ENCODE assay signal across 8 mouse cellular contexts in genomic region chr17:34032174-34032632, GRCm38 (mm10). TPM values are rescaled to one million over a fixed set of nuclear protein-coding genes. Genes with fewer than 3 reads are reported as not detected.
DNase-seq lines count a peak whose midpoint lies in the region; ATAC-seq and TF ChIP-seq lines count a peak whose summit lies in the region.

No protein-coding gene starts in this region.

- 0 out of 2 replicates have a peak, but pooled peaks have one; percentile 0 for ATAC-seq in hindbrain, embryonic 11.5 days (ENCODE audit: low FRiP score)
- 0 out of 2 replicates have a peak, but pooled peaks have one; percentile 1 for ATAC-seq in midbrain, postnatal 0 days (ENCODE audit: low FRiP score)

- peaks cover 16% of the 10 kb centered on the region for H3K4me1 ChIP-seq in hindbrain, embryonic 11.5 days (replicated peaks; ENCODE audit: control insufficient read depth, insufficient read depth, low read length)
- H3K4me1 ChIP-seq in liver, adult 2 months (ENCODE audit: control insufficient read depth, insufficient read depth, low read length): peaks cover 19% of the 10 kb centered on the region
- H3K4me1 ChIP-seq in midbrain, postnatal 0 days (ENCODE audit: insufficient read depth, low read length): peaks cover 24% of the 10 kb centered on the region

- TF ChIP-seq POLR2A in liver, adult 2 months (IDR thresholded peaks at IDR 0.05; ENCODE audit: extremely low read depth, insufficient read depth, low read length): 0 out of 2 replicates have a peak, but pooled peaks have one; percentile 52

- peaks cover 57% of the 10 kb centered on the region for H3K79me2 ChIP-seq in C2C12 (ENCODE audit: control insufficient read depth, insufficient read depth)
- peaks cover 29% of the 10 kb centered on the region for H3K79me2 ChIP-seq in liver, adult 2 months (ENCODE audit: control insufficient read depth, insufficient read depth, low read length)

- TF ChIP-seq CTCF in C2C12 (IDR thresholded peaks at IDR 0.05; ENCODE audit: control insufficient read depth, insufficient read depth, insufficient read length): no peak
- no peak for TF ChIP-seq CTCF in liver, adult 2 months (IDR thresholded peaks at IDR 0.05; ENCODE audit: low read depth, low read length)
- TF ChIP-seq CTCF in midbrain, postnatal 0 days (IDR thresholded peaks at IDR 0.05): no peak

- no peaks in the 10 kb centered on the region for H3K27me3 ChIP-seq in C2C12 (ENCODE audit: control insufficient read depth, insufficient read depth, insufficient read length)
- H3K27me3 ChIP-seq in hindbrain, embryonic 11.5 days (ENCODE audit: control insufficient read depth, insufficient read depth, low read length): no peaks in the 10 kb centered on the region
- no peaks in the 10 kb centered on the region for H3K27me3 ChIP-seq in liver, adult 2 months (ENCODE audit: control insufficient read depth, insufficient read depth, low read length)
- no peaks in the 10 kb centered on the region for H3K27me3 ChIP-seq in midbrain, postnatal 0 days (ENCODE audit: insufficient read depth, low read length)

- H3K36me3 ChIP-seq in C2C12 (ENCODE audit: control insufficient read depth, insufficient read depth): peaks cover 42% of the 10 kb centered on the region
- H3K36me3 ChIP-seq in hindbrain, embryonic 11.5 days (ENCODE audit: control insufficient read depth, insufficient read depth, low read length): peaks cover 5% of the 10 kb centered on the region; the same call in 1 of the 2 replicates
- peaks cover 5% of the 10 kb centered on the region; the same call in 1 of the 2 replicates for H3K36me3 ChIP-seq in liver, adult 2 months (ENCODE audit: control insufficient read depth, insufficient read depth, low read length)
- H3K36me3 ChIP-seq in midbrain, postnatal 0 days (ENCODE audit: insufficient read depth, low read length): peaks cover 30% of the 10 kb centered on the region

- no peaks in the 10 kb centered on the region for H3K9me3 ChIP-seq in hindbrain, embryonic 11.5 days (ENCODE audit: control insufficient read depth, low read length)
- H3K9me3 ChIP-seq in midbrain, postnatal 0 days (ENCODE audit: low read length): no peaks in the 10 kb centered on the region

- peak overlapping the region; percentile 96 for H3K4me3 ChIP-seq in C2C12 (ENCODE audit: insufficient read depth, poor library complexity, severe bottlenecking)
- peak overlapping the region; percentile 92 for H3K4me3 ChIP-seq in hindbrain, embryonic 11.5 days (ENCODE audit: low read depth, low read length)
- peak overlapping the region; percentile 96 for H3K4me3 ChIP-seq in liver, adult 2 months (ENCODE audit: insufficient read depth, low read depth, low read length)
- peak overlapping the region; percentile 70 for H3K4me3 ChIP-seq in midbrain, postnatal 0 days (ENCODE audit: low read depth, low read length)

- peak overlapping the region; percentile 97 for H3K27ac ChIP-seq in hindbrain, embryonic 11.5 days (ENCODE audit: low read depth, low read length)
- H3K27ac ChIP-seq in liver, adult 2 months (replicated peaks; ENCODE audit: insufficient read depth, low read depth, low read length): peak overlapping the region; percentile 88
- H3K27ac ChIP-seq in midbrain, postnatal 0 days (ENCODE audit: low read depth, low read length): peak overlapping the region; percentile 97

- H3K4me2 ChIP-seq in hindbrain, embryonic 11.5 days (replicated peaks; ENCODE audit: low read depth, low read length): peak overlapping the region; percentile 98
- peak overlapping the region; percentile 97 for H3K4me2 ChIP-seq in midbrain, postnatal 0 days (ENCODE audit: low read depth, low read length, poor library complexity, severe bottlenecking)

- peak; percentile 84 for DNase-seq in 3134 (ENCODE audit: extremely low read depth, insufficient read length, low spot score)
- peak; percentile 72 for DNase-seq in embryo, embryonic 11 days
- DNase-seq in hindbrain, embryonic 11.5 days (ENCODE audit: low spot score): no peak
- DNase-seq in liver, adult 2 months (ENCODE audit: extremely low read depth, low read depth, low spot score): peak; percentile 49
- peak; percentile 51 for DNase-seq in midbrain, postnatal 0 days (ENCODE audit: low spot score)
- DNase-seq in thymus, postnatal 25 days: peak; percentile 81
- DNase-seq in gastrocnemius, adult 18-20 months (ENCODE audit: low spot score): no peak

- peak overlapping the region; percentile 91 for H3ac ChIP-seq in C2C12 (ENCODE audit: control insufficient read depth, insufficient read length, low read depth)

- H3K79me3 ChIP-seq in C2C12 (ENCODE audit: low read depth): peaks cover 32% of the 10 kb centered on the region

- WGBS in hindbrain, embryonic 11.5 days: under 1% methylated on average over 34 of the region's 48 CpGs
- under 1% methylated on average over 34 of the region's 48 CpGs for WGBS in liver, adult 2 months
- under 1% methylated on average over 34 of the region's 48 CpGs for WGBS in midbrain, postnatal 0 days

- H3K9ac ChIP-seq in hindbrain, embryonic 11.5 days (ENCODE audit: low read depth, low read length): peak overlapping the region; percentile 96
- peak overlapping the region; percentile 95 for H3K9ac ChIP-seq in liver, adult 2 months (ENCODE audit: low read depth, low read length)
- peak overlapping the region; percentile 96 for H3K9ac ChIP-seq in midbrain, postnatal 0 days (replicated peaks; ENCODE audit: low read length, poor library complexity, severe bottlenecking)

TF ChIP-seq in C2C12, 6 proteins besides CTCF, POLR2A, EP300 and RAD21:
- peak; percentile 73 for TF ChIP-seq MAX (IDR thresholded peaks at IDR 0.05)
- TF ChIP-seq CEBPB (IDR thresholded peaks at IDR 0.05; ENCODE audit: low read depth): no peak

RNA-seq across cellular contexts. Expression of gene Rxrb, which starts 0.6 kb away (rescaled TPM):
- polyA plus RNA-seq in C2C12 (2012; fragmentation: generic; extraction: Trizol): 39.0 TPM
- polyA plus RNA-seq in hindbrain, embryonic 11.5 days (2014; fragmentation: Nextera tagmentation; extraction: Ambion mirVana): 16.3 and 16.8 TPM in 2 replicates
- total RNA-seq in liver, adult 2 months (2014; rRNA removed): 13.0 and 17.0 TPM in 2 replicates
- 40.3 and 46.5 TPM in 2 replicates for polyA plus RNA-seq in liver, adult 2 months (2012; rRNA removed)
- 53.6 and 61.2 TPM in 2 replicates for total RNA-seq in midbrain, postnatal 0 days (2014; rRNA removed)
- polyA plus RNA-seq in midbrain, postnatal 0 days (2015; fragmentation: Nextera tagmentation; extraction: Ambion mirVana): 52.7 and 53.7 TPM in 2 replicates
- 10 to 100 TPM; 34.9 to 37.0 TPM for total RNA-seq in gastrocnemius, adult 18-20 months (2021)

RNA-seq across cellular contexts. Expression of gene Slc39a7, which starts 0.7 kb away (rescaled TPM):
- polyA plus RNA-seq in C2C12 (2012; fragmentation: generic; extraction: Trizol): 175 TPM
- 75.9 and 80.3 TPM in 2 replicates for polyA plus RNA-seq in hindbrain, embryonic 11.5 days (2014; fragmentation: Nextera tagmentation; extraction: Ambion mirVana)
- 51.2 and 54.7 TPM in 2 replicates for total RNA-seq in liver, adult 2 months (2014; rRNA removed)
- polyA plus RNA-seq in liver, adult 2 months (2012; rRNA removed): 98.0 and 115 TPM in 2 replicates
- 170 and 229 TPM in 2 replicates for total RNA-seq in midbrain, postnatal 0 days (2014; rRNA removed)
- 152 and 156 TPM in 2 replicates for polyA plus RNA-seq in midbrain, postnatal 0 days (2015; fragmentation: Nextera tagmentation; extraction: Ambion mirVana)
- total RNA-seq in gastrocnemius, adult 18-20 months (2021): 10 to 100 TPM; 41.0 to 50.2 TPM

RNA-seq across cellular contexts. Expression of gene H2-Ke6, which starts 4.3 kb away (rescaled TPM):
- polyA plus RNA-seq in C2C12 (2012; fragmentation: generic; extraction: Trizol): 17.6 TPM
- polyA plus RNA-seq in hindbrain, embryonic 11.5 days (2014; fragmentation: Nextera tagmentation; extraction: Ambion mirVana): 50.5 and 54.8 TPM in 2 replicates
- 76.5 and 80.5 TPM in 2 replicates for total RNA-seq in liver, adult 2 months (2014; rRNA removed)
- polyA plus RNA-seq in liver, adult 2 months (2012; rRNA removed): 162 and 167 TPM in 2 replicates
- total RNA-seq in midbrain, postnatal 0 days (2014; rRNA removed): 58.4 and 67.6 TPM in 2 replicates
- 53.6 and 54.7 TPM in 2 replicates for polyA plus RNA-seq in midbrain, postnatal 0 days (2015; fragmentation: Nextera tagmentation; extraction: Ambion mirVana)
- total RNA-seq in gastrocnemius, adult 18-20 months (2021): 10 to 100 TPM; 80.3 to 82.1 TPM

RNA-seq across cellular contexts. Expression of gene Col11a2, which starts 7.0 kb away (rescaled TPM):
- polyA plus RNA-seq in C2C12 (2012; fragmentation: generic; extraction: Trizol): 0.77 TPM
- polyA plus RNA-seq in hindbrain, embryonic 11.5 days (2014; fragmentation: Nextera tagmentation; extraction: Ambion mirVana): 0.91 and 1.4 TPM in 2 replicates
- total RNA-seq in liver, adult 2 months (2014; rRNA removed): 0.18 and 0.74 TPM in 2 replicates
- 0.20 and 0.23 TPM in 2 replicates for polyA plus RNA-seq in liver, adult 2 months (2012; rRNA removed)
- total RNA-seq in midbrain, postnatal 0 days (2014; rRNA removed): 17.9 and 24.3 TPM in 2 replicates
- polyA plus RNA-seq in midbrain, postnatal 0 days (2015; fragmentation: Nextera tagmentation; extraction: Ambion mirVana): 4.1 and 4.6 TPM in 2 replicates
- total RNA-seq in gastrocnemius, adult 18-20 months (2021): 1 to 10 TPM; 2.9 TPM

RNA-seq across cellular contexts. Expression of gene Ring1, which starts 7.7 kb away (rescaled TPM):
- 26.8 TPM for polyA plus RNA-seq in C2C12 (2012; fragmentation: generic; extraction: Trizol)
- polyA plus RNA-seq in hindbrain, embryonic 11.5 days (2014; fragmentation: Nextera tagmentation; extraction: Ambion mirVana): 5.9 and 6.3 TPM in 2 replicates
- 10.0 and 13.7 TPM in 2 replicates for total RNA-seq in liver, adult 2 months (2014; rRNA removed)
- 29.7 and 33.8 TPM in 2 replicates for polyA plus RNA-seq in liver, adult 2 months (2012; rRNA removed)
- 19.5 and 23.4 TPM in 2 replicates for total RNA-seq in midbrain, postnatal 0 days (2014; rRNA removed)
- polyA plus RNA-seq in midbrain, postnatal 0 days (2015; fragmentation: Nextera tagmentation; extraction: Ambion mirVana): 17.3 and 19.5 TPM in 2 replicates
- total RNA-seq in gastrocnemius, adult 18-20 months (2021): 10 to 100 TPM; 12.5 to 13.5 TPM

Comparison
In these comparisons a context has a peak if more than half of its experiments do, and no peak if none do; other contexts are left out.
1. DNase-seq: peak in 3134 (single experiment), embryo, embryonic 11 days (single experiment), liver, adult 2 months (single experiment), midbrain, postnatal 0 days (single experiment) and thymus, postnatal 25 days (single experiment); none in hindbrain, embryonic 11.5 days (single experiment) and gastrocnemius, adult 18-20 months (single experiment).
2. Peak in every context shown above with its lines, with median percentiles within 50 percentile points of each other: H3K4me3 ChIP-seq, H3K27ac ChIP-seq and H3K9ac ChIP-seq.